8 mouse cellular contexts compared by ENCODE assay signal in the genomic region with DNA sequence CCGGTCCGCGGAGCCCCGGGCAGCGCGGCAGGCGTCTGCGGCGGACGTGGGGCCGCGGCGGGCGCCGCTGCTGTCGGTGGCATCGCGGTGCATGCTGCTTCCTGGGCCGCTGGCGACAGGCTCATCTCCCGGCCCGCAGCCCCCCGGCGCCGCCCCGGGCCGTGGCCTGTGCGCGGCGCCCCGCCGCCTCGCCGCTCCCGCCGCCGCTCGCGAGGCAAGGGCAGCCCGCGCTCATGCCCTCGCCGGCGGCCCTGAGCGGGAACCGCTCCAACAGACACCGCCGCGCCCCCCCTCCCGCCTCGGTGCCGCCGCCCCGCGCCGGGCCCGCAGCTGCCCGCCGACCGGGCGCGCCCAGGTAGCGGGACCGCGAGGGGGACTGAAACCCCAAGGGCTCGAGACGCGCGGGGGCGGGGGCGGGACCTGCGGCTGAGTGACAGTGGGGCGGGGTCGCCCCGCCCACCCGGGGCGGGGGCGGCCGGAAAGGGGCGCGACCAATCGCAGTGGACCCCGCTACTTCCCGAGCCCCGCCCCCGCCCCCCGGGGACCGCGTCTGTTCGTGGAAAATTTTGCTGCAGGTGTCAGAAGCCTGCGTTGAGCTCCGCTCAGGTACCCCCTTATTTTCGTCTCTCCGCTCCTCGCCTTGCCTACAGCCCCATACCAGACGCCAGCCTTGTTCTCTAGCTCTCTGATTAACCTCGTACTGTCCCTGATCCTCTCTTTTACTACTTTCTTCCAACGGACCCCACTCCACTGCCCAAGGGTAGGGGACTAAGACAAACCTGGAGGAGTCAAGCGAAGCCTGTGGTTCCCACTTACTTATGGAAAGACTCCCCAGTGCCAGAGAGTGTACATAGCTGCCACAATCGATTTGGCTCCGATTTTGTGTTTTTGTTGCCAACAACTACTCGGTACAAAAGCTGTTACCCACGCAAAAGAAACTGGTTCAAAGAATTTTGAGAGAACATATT. TPM values are rescaled to one million over a fixed set of nuclear protein-coding genes. Genes with fewer than 3 reads are reported as not detected.
DNase-seq lines count a peak whose midpoint lies in the region; ATAC-seq and TF ChIP-seq lines count a peak whose summit lies in the region.

A gene (minus strand): TSS at position 96 of the 968 bp plus-strand sequence.

- no peaks in the 10 kb centered on the region for H3K4me1 ChIP-seq in embryonic facial prominence, embryonic 11.5 days (ENCODE audit: control insufficient read depth, insufficient read depth, low read length)
- H3K4me1 ChIP-seq in kidney, adult 2 months (ENCODE audit: control insufficient read depth, insufficient read depth, low read length): peaks cover 9% of the 10 kb centered on the region; the same call in 1 of the 2 replicates
- H3K4me1 ChIP-seq in limb, embryonic 15.5 days: peaks cover 17% of the 10 kb centered on the region
- no peaks in the 10 kb centered on the region; the same call in 1 of the 2 replicates for H3K4me1 ChIP-seq in midbrain, postnatal 0 days (ENCODE audit: insufficient read depth, low read length)

- DNase-seq in 3134 (ENCODE audit: extremely low read depth, insufficient read length, low spot score): peak; percentile 91
- peak; percentile 94 for DNase-seq in adrenal gland, postnatal 25 days
- DNase-seq in embryonic facial prominence, embryonic 11.5 days (ENCODE audit: low spot score): peak; percentile 83
- peak; percentile 91 to 92 for DNase-seq in heart, adult 18-20 months
- peak; percentile 94 for DNase-seq in kidney, adult 2 months
- peak; percentile 87 for DNase-seq in midbrain, postnatal 0 days (ENCODE audit: low spot score)
- peak; percentile 83 to 85 for DNase-seq in spleen, postnatal 14 days (ENCODE audit: low spot score in 2 of 2)

- ATAC-seq in embryonic facial prominence, embryonic 11.5 days (replicated peaks; ENCODE audit: insufficient number of reproducible peaks, low FRiP score, low TSS enrichment, low read depth): peak; percentile 64
- ATAC-seq in limb, embryonic 15.5 days (ENCODE audit: insufficient number of reproducible peaks, low FRiP score, low TSS enrichment, low read depth): peak; percentile 80
- peak; percentile 87 for ATAC-seq in midbrain, postnatal 0 days (ENCODE audit: low FRiP score)

- no peak for TF ChIP-seq CTCF in kidney, adult 2 months (conservative IDR thresholded peaks at IDR 0.05; ENCODE audit: insufficient read depth, insufficient read length, low read depth, low read length)
- TF ChIP-seq CTCF in midbrain, postnatal 0 days (IDR thresholded peaks at IDR 0.05): no peak

- H3K36me3 ChIP-seq in embryonic facial prominence, embryonic 11.5 days (replicated peaks; ENCODE audit: control insufficient read depth, insufficient read depth, low read depth, low read length): no peaks in the 10 kb centered on the region
- no peaks in the 10 kb centered on the region for H3K36me3 ChIP-seq in kidney, adult 2 months (ENCODE audit: control insufficient read depth, insufficient read depth, low read length)
- no peaks in the 10 kb centered on the region for H3K36me3 ChIP-seq in limb, embryonic 15.5 days
- H3K36me3 ChIP-seq in midbrain, postnatal 0 days (ENCODE audit: insufficient read depth, low read length): no peaks in the 10 kb centered on the region

- H3K27ac ChIP-seq in embryonic facial prominence, embryonic 11.5 days (replicated peaks; ENCODE audit: low read depth, low read length): no peak within 1 kb of the TSS; the same call in 1 of the 2 replicates
- peak within 1 kb of the TSS; percentile 89 for H3K27ac ChIP-seq in kidney, adult 2 months (ENCODE audit: insufficient read depth, low read depth, low read length)
- H3K27ac ChIP-seq in limb, embryonic 15.5 days: peak within 1 kb of the TSS; percentile 64
- peak within 1 kb of the TSS; percentile 78 for H3K27ac ChIP-seq in midbrain, postnatal 0 days (ENCODE audit: low read depth, low read length)

- WGBS in embryonic facial prominence, embryonic 11.5 days: 3% methylated on average over 66 of the region's 103 CpGs
- WGBS in kidney, adult 2 months: 4% methylated on average over 95 of the region's 103 CpGs
- 4% methylated on average over 36 of the region's 103 CpGs for whole genome bisulfite sequencing in limb, embryonic 15.5 days
- 4% methylated on average over 38 of the region's 103 CpGs for WGBS in midbrain, postnatal 0 days

- H3K4me2 ChIP-seq in embryonic facial prominence, embryonic 11.5 days (ENCODE audit: low read depth, low read length): peak within 1 kb of the TSS; percentile 93
- H3K4me2 ChIP-seq in limb, embryonic 15.5 days: peak within 1 kb of the TSS; percentile 78
- peak within 1 kb of the TSS; percentile 91 for H3K4me2 ChIP-seq in midbrain, postnatal 0 days (ENCODE audit: low read depth, low read length, poor library complexity, severe bottlenecking)

- no peak for TF ChIP-seq POLR2A in kidney, adult 2 months (IDR thresholded peaks at IDR 0.05; ENCODE audit: low read depth, low read length)

- peak within 1 kb of the TSS; percentile 79 for H3K4me3 ChIP-seq in embryonic facial prominence, embryonic 11.5 days (ENCODE audit: low read depth, low read length)
- H3K4me3 ChIP-seq in kidney, adult 2 months (ENCODE audit: insufficient read depth, low read depth, low read length): peak within 1 kb of the TSS; percentile 95
- H3K4me3 ChIP-seq in limb, embryonic 15.5 days: peak within 1 kb of the TSS; percentile 70
- H3K4me3 ChIP-seq in midbrain, postnatal 0 days (ENCODE audit: low read depth, low read length): peak within 1 kb of the TSS; percentile 90

- no peaks in the 10 kb centered on the region for H3K27me3 ChIP-seq in embryonic facial prominence, embryonic 11.5 days (ENCODE audit: control insufficient read depth, insufficient read depth, low read length)
- no peaks in the 10 kb centered on the region for H3K27me3 ChIP-seq in kidney, adult 2 months (replicated peaks; ENCODE audit: control insufficient read depth, insufficient read depth, low read length)
- H3K27me3 ChIP-seq in limb, embryonic 15.5 days: peaks cover 2% of the 10 kb centered on the region; the same call in 1 of the 2 replicates
- no peaks in the 10 kb centered on the region; the same call in 1 of the 2 replicates for H3K27me3 ChIP-seq in midbrain, postnatal 0 days (ENCODE audit: insufficient read depth, low read length)

- peak within 1 kb of the TSS; percentile 85 for H3K9ac ChIP-seq in embryonic facial prominence, embryonic 11.5 days (replicated peaks; ENCODE audit: low read length)
- H3K9ac ChIP-seq in limb, embryonic 15.5 days: peak within 1 kb of the TSS; percentile 56
- H3K9ac ChIP-seq in midbrain, postnatal 0 days (replicated peaks; ENCODE audit: low read length, poor library complexity, severe bottlenecking): peak within 1 kb of the TSS; percentile 95

- no peaks in the 10 kb centered on the region for H3K9me3 ChIP-seq in embryonic facial prominence, embryonic 11.5 days (replicated peaks; ENCODE audit: control insufficient read depth, low read length)
- H3K9me3 ChIP-seq in limb, embryonic 15.5 days: no peaks in the 10 kb centered on the region
- no peaks in the 10 kb centered on the region for H3K9me3 ChIP-seq in midbrain, postnatal 0 days (ENCODE audit: low read length)

RNA-seq across cellular contexts. Expression of the gene that starts here (rescaled TPM):
- total RNA-seq in adrenal gland, postnatal 25 days (2021): 17.3 and 17.9 TPM in 2 replicates
- polyA plus RNA-seq in embryonic facial prominence, embryonic 11.5 days (2014; fragmentation: Nextera tagmentation; extraction: Ambion mirVana): 6.5 and 7.4 TPM in 2 replicates
- total RNA-seq in heart, adult 18-20 months (2021): 1 to 10 TPM; 8.1 to 8.3 TPM
- polyA plus RNA-seq in kidney, adult 2 months (2012; rRNA removed): 8.6 and 9.8 TPM in 2 replicates
- 5.4 and 6.1 TPM in 2 replicates for polyA plus RNA-seq in limb, embryonic 15.5 days (2015; fragmentation: Nextera tagmentation; extraction: Ambion mirVana)
- total RNA-seq in midbrain, postnatal 0 days (2014; rRNA removed): 42.9 and 50.3 TPM in 2 replicates
- polyA plus RNA-seq in midbrain, postnatal 0 days (2015; fragmentation: Nextera tagmentation; extraction: Ambion mirVana): 8.7 and 10.5 TPM in 2 replicates
